Mouse (Mus musculus) erythroblast, embryonic 14.5 days (primary cell): Measurements from ENCODE around the gene Syde2. TPM values are rescaled to one million over a fixed set of nuclear protein-coding genes. Genes with fewer than 3 reads are reported as not detected.
"Not testable (repeated sequence)": the region's sequence is repeated elsewhere in the genome, so short reads cannot be mapped to it uniquely, and the experiment has no call there.

Source experiments
- H3K27me3 ChIP-seq: 2 replicates; pipeline ENCODE4 v1.6.1; 2012; ENCODE audit warnings: inconsistent platforms; ENCODE audit not compliant: control insufficient read depth
- H3K36me3 ChIP-seq: 2 replicates; pipeline ENCODE4 v1.6.1; 2012; ENCODE audit warnings: mild to moderate bottlenecking, inconsistent platforms; ENCODE audit not compliant: control insufficient read depth
- H3K4me1 ChIP-seq: 2 replicates; pipeline ENCODE4 v1.6.1; 2012; ENCODE audit warnings: inconsistent platforms; ENCODE audit not compliant: control insufficient read depth
- H3K4me3 ChIP-seq: replicated peaks from 2 replicates; pipeline ENCODE3; 2012; ENCODE audit warnings: moderate library complexity, mild to moderate bottlenecking, inconsistent platforms
- H3K9me3 ChIP-seq: 2 replicates; pipeline ENCODE4 v1.6.1; 2012; ENCODE audit warnings: low read length, inconsistent platforms, mixed read lengths; ENCODE audit not compliant: control insufficient read depth
- GATA1 ChIP-seq: IDR thresholded peaks from 2 replicates; pipeline ENCODE4 v1.6.1; 2012; ENCODE audit warnings: low read length, inconsistent platforms, mixed read lengths
- TAL1 ChIP-seq: IDR thresholded peaks from 3 replicates; pipeline ENCODE4 v1.6.1; 2012; ENCODE audit warnings: low read length, inconsistent platforms, mixed read lengths
- polyA plus RNA-seq: library from polyadenylated mRNA; stranded (reverse); fragments of >175 nt; gene quantifications from 2 replicates; pipeline ENCODE4 v1.2.3, GENCODE M21; 2012

The Syde2 gene
- polyA plus RNA-seq, 1 experiment: not detected

DNA sequence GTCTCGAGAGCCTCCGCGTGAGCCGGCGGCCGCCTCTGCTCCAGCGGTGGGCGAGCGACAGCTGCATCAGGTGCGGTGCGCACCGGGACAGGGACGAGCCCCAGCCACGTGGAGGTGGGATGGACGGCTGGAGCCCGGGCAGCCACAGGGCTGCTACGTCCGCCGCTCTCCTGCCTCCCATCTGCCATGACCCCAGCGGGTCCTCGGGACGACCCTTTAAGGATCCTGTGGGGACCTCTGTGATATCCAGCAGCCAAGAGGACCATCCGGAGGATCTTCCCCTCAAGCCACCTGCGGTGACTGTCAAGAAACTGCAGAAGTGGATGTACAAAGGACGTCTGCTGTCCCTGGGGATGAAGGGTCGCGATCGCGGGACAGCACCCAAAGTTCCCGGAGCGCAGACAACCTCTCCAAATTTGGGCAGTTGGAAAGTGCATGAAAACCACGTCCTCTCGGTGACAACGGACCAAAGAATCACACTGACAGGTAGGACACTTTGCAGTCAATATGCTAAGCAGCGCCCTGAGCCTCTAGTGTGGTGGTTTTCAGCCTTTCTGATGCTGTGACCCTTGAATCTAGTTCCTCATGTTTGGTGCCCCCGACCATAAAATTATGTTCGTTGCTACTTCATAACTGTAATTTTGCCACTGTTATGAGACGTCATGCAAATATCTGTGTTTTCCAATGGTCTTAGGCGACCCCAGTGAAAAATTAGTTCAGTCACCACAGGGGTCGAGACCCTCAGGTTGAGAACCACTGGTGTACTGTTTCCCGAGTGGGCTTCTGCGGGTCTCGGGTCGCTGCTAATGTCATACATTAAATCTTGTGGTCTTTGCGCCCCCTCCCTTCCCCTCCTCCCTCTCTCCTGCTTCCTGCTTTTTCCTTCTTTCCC is 1.3 kb downstream of the Syde2 start:
- H3K36me3 ChIP-seq: no peaks in the 10 kb centered on the region
- H3K4me3 ChIP-seq: peak overlapping the region; percentile 58
- H3K27me3 ChIP-seq: peaks cover 48% of the 10 kb centered on the region
- H3K9me3 ChIP-seq: no peaks in the 10 kb centered on the region
- peaks cover 15% of the 10 kb centered on the region for H3K4me1 ChIP-seq
- TF ChIP-seq GATA1 (no peak), TAL1 (no peak)

DNA sequence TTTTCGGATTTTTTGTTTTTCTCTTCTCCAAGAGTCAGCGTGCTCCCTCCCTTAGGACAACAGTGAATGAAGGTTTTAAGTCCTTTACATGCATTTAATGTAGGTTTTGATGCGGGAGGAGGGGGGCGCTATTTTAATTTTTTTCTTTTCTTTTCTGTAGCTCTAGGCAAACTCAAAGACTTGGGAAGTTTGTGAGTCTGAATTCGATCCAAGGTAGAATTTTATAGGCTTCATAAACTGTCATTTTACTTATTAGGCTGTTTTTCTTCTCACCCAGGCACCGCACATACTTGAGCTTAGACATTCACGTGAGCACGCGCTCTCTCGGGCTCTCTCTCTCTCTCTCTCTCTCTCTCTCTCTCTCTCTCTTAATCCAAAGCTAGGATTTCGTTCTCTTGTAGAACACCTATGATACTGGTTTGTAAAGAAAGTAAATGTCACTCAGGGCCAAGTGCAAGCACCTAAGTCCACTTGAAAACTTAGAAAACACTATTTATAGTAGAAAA is 2.0 kb downstream of the Syde2 start:
- Histone ChIP-seq H3K4me1 (peaks cover 15% of the 10 kb centered on the region), H3K27me3 (peaks cover 42% of the 10 kb centered on the region), H3K4me3 (peak overlapping the region; percentile 58)

DNA sequence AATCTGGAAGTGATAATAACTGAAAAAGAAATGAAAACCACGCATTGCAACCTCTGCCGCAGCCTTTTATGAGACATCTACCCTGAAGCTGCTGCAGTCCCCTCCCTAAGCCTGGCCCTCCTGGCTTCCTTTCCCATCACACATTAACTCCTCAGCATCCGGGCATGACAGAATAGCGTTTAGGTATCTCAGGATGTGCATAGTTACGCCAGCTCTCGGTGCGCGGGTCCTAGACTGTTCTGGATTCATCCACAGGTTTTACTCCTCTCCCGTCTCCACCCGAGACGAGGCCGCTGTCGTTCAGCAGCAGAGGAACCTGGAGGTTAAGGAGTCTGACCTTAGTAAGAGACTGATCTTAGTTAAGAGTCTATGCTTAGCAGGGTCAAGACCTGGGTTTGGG is 3.5 kb downstream of the Syde2 start:
- Histone ChIP-seq H3K36me3 (no peaks in the 10 kb centered on the region), H3K4me1 (peaks cover 15% of the 10 kb centered on the region), H3K27me3 (peaks cover 33% of the 10 kb centered on the region), H3K9me3 (no peaks in the 10 kb centered on the region), H3K4me3 (no peak overlapping the region)
- TF ChIP-seq TAL1: no peak
- TF ChIP-seq GATA1: no peak

More for the DNA sequence above, 2.0 kb downstream of the Syde2 start:
- Histone ChIP-seq H3K9me3 (no peaks in the 10 kb centered on the region), H3K36me3 (no peaks in the 10 kb centered on the region)
- no peak for TF ChIP-seq GATA1
- no peak for TF ChIP-seq TAL1

DNA sequence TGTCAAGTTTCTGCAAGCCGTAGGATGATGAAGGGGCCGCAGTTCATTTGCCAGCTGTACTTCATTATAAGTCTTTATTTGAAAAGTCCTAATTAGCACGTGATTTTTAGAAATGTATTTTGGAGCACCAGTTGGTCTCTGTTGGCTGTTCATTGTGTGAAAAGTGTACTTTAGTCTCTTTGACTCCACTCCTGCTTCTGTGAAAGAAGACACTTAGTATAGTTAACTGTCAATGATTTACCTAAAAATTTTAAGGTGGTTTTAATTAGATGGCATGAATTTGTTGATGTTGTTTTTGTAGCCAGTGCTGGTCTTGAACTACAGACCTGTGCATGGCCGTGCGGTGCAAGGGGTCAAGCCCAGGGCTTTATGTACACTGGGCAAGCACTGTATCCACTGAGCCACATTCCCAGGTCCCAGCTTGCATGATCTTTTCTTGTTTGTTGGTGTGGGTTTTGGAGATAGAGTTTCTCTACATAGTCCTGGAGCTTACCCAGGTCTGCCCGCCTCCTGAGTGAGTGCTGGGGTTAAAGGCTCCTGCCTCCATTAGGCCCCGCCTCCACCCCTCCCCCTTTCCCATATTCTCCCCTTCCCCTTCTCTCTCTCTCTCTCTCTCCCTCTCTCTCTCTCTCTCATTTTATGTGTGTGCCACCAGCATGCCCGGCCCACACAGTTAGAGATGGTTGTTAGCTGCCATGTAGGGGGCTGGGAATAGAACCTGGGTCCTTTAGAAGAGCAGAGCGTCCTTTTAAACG is 4.5 kb downstream of the Syde2 start:
- Histone ChIP-seq H3K4me1 (peaks cover 15% of the 10 kb centered on the region), H3K27me3 (peaks cover 23% of the 10 kb centered on the region), H3K4me3 (no peak overlapping the region), H3K36me3 (no peaks in the 10 kb centered on the region), H3K9me3 (no peaks in the 10 kb centered on the region)
- TF ChIP-seq GATA1 (no peak), TAL1 (no peak)

DNA sequence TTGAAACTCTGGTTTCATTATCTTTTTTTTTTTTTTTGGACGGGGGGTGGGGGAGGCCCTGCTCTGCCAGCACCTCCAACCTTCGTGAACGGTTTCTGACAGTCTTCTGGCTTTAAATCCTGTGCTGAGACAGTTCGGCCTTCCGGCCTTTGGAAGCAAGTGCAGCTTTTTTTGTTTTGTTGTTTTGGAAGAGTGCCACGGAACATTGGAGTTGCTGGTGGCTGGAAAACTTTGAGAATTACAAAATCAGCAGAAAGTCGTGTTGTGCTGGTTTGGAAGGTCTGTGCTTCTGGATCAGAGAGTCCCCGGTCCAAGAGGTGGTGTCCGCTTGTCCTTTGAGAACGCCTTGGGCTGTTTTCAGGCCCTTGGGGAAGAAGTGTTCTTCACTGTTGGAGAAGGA is 5.1 kb downstream of the Syde2 start:
- Histone ChIP-seq H3K4me3 (no peak overlapping the region), H3K4me1 (peaks cover 12% of the 10 kb centered on the region), H3K27me3 (peaks cover 16% of the 10 kb centered on the region), H3K36me3 (no peaks in the 10 kb centered on the region), H3K9me3 (no peaks in the 10 kb centered on the region)
- TF ChIP-seq GATA1: no peak

DNA sequence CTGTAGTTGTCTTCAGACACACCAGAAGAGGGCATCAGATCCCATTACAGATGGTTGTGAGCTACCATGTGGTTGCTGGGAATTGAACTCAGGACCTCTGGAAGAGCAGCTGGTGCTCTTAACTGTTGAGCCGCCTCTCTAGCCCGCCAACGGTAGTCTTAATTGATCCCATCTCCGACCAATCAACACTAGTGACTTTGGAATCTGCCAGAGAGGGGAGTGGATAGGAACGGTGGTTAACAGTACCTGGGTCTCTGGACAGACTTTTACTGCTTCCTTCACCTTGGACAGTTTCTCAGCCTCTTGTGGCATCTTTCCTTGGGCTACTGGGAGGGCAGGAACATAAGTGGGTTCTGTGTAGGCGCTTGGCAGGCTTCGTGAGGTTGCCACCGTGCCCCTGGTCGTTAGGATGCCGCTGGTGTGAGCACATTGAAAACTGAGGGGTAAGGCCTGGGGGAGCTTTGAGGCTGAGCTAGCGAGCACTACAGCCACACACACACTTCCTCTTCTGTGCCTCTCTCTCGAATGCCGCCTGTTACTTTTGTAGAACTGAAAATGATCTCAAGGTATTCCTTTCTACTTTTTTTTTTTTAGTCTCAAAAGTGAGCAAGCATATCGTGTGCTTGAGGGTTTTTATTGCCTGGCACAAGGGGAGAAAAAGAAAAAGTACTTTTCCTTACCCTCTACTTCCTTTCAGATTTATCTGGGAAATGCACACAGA is 6.0 kb downstream of the Syde2 start:
- peaks cover 8% of the 10 kb centered on the region for H3K27me3 ChIP-seq
- H3K9me3 ChIP-seq: no peaks in the 10 kb centered on the region
- H3K36me3 ChIP-seq: no peaks in the 10 kb centered on the region; the same call in 1 of the 2 replicates
- no peak overlapping the region for H3K4me3 ChIP-seq
- no peak for TF ChIP-seq TAL1
- no peak for TF ChIP-seq GATA1
- H3K4me1 ChIP-seq: peaks cover 3% of the 10 kb centered on the region

DNA sequence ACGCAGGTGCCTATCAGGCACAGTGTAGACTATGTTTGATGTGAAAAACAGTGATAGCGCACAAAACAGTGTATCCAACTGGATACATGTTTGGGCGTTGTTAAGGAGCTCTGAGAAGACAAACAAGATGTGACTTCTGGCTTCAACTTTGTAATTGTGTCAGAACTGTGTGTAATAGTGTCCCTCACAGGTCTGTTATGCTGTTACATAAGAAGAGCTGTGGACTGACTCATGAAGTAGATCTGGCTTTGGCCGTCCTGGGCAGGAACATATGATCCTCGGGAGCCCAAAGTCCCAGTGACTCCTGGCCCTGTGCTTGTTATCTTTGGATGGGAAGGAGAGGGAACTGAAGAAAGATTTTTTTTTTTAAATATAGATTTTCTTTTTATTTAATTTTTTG is 7.8 kb downstream of the Syde2 start:
- Histone ChIP-seq H3K4me3 (no peak overlapping the region), H3K27me3 (no peaks in the 10 kb centered on the region), H3K36me3 (no peaks in the 10 kb centered on the region; the same call in 1 of the 2 replicates), H3K4me1 (no peaks in the 10 kb centered on the region), H3K9me3 (no peaks in the 10 kb centered on the region)
- no peak for TF ChIP-seq TAL1
- no peak for TF ChIP-seq GATA1

DNA sequence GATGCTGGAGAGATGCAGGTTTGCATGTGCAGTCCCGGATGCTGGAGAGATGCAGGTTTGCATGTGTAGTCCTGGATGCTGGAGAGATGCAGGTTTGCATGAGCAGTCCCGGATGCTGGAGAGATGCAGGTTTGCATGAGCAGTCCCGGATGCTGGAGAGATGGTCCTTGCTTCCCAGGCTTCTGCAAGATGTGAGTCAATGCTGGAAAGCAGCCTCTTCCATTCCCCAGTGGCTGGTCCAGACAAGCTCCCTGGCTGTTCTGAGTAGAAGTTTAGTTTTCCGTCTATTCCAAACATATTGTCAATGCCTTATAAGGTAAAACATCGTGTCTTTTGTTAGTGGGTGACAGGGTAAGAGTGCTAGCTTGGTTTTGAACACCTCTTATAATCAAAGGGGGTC is 8.9 kb downstream of the Syde2 start:
- H3K4me1 ChIP-seq, H3K9me3 ChIP-seq, H3K27me3 ChIP-seq, H3K4me3 ChIP-seq, H3K36me3 ChIP-seq: not testable (repeated sequence)
